Mouse (Mus musculus) T-helper 17 cell (primary cell): Measurements from ENCODE around the gene Rhbg.

Experiments
- in situ Hi-C, 2 experiments: fragments of 300-600 bp; cut with MboI, MseI; formaldehyde crosslinking; loops; 1 replicate in 1 of 2; 2 replicates in 1 of 2; pipeline ENCODE4 v1.15.1; 2025; ENCODE audit warnings: high pct_unique_total_duplicates in 2 of 2

The Rhbg gene

GRCm38 (mm10) chr3:88230262-88231047, 24.1 kb downstream of the Rhbg start:
- in situ Hi-C loops = loop anchor here in 1 of 2 experiments (5.0 kb wide), 1 partner anchor 38 kb away; no protein-coding TSS in a partner anchor

- in situ Hi-C loops = loop anchor here in 1 of 2 experiments (10.0 kb wide), 1 partner anchor 1075 kb away; no protein-coding TSS in a partner anchor
Measured at GRCm38 (mm10) chr3:88229526-88229925, 25.0 kb downstream of the Rhbg start.

DNA sequence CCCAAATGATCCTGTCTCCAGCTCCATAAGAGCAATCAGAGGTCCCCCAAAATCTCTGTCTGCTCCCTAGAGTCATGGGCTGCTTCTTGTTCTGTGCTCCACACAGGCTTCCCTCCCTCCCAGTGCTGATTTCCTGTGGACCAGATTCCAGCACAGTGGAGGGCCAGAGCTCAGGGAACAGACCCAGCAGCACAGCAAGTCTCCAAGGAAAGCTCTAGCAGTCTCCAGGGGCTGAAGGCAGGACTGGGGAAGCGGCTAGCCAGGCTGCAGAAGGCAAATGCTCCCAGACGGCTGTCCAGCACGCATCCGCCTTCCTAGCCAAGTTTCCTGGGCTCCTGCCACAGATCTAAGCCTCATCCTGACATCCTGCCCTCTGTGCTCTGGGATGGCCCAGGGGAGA, 25.6 kb downstream of the Rhbg start:
- in situ Hi-C loops = loop anchor here in 1 of 2 experiments (10.0 kb wide), 1 partner anchor 1074 kb away; no protein-coding TSS in a partner anchor

DNA sequence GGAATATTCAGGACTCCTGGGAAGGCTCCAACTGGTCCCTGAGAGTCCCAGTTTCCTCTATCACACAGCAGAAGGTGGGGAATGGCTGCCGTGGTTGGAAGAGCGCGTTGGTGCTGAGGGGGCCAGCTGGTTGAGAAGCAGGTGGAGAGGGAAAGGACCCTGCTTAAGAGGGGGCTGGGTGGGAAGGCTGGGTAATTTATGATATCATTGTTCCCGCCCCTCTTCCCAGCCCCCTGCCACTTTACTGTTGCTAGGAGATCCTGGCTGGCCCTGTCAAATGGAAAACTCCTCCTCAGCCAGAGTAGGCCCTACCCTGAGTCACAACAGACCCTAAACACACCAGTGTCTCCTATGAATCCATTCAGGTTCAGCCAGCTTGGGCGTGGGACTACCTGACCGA, 26.5 kb downstream of the Rhbg start:
- in situ Hi-C loops = loop anchor here in 1 of 2 experiments (10.0 kb wide), 1 partner anchor 1073 kb away; no protein-coding TSS in a partner anchor

GRCm38 (mm10) chr3:88227260-88227659, 27.2 kb downstream of the Rhbg start:
- in situ Hi-C loops = loop anchor here in 1 of 2 experiments (10.0 kb wide), 1 partner anchor 1072 kb away; no protein-coding TSS in a partner anchor

GRCm38 (mm10) chr3:88226101-88226845, 28.2 kb downstream of the Rhbg start:
- in situ Hi-C loops = loop anchor here in 1 of 2 experiments (10.0 kb wide), 1 partner anchor 1071 kb away; no protein-coding TSS in a partner anchor

DNA sequence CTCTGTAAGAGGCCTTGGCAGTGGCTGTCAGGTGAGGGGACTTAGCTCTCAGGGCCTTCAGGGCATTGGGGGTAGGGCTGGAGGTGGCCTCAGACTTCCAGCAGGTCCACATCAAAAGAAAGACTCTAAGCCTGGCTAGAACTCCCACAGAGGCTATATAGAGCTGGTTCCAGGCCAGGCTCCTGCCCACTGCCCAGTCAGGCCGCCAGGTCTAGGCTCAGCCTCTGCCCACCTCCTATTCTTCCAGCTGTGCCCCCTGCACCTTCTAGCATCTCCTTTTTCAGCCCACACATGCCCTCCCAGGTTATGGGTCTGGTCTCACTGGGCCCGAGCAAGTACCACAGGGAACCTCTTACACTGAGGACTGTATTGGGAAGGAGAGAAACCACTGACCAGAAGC, 29.6 kb downstream of the Rhbg start:
- in situ Hi-C loops = loop anchor here in 1 of 2 experiments (10.0 kb wide), 1 partner anchor 1070 kb away; no protein-coding TSS in a partner anchor

DNA sequence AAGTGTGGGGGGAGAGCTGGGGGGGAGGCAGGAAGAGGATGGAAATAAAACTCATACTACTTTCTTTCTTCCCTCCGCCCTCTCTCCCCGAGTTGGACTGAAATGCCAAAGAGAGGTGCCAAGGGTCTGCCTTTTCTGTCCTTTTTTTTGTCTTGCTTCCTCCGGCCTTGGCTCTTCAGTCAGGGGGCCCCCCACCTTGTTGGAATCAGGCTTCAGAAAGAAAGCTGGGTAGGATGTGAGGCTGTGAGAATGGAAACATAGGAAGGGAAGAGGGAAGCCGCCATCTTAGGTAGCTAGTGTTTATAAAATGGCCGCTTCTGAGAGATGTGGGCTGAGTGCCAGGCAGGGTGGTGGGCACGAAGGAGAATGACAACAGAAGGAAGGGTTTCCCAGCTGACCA, 32.1 kb downstream of the Rhbg start:
- in situ Hi-C loops = loop anchor here in 1 of 2 experiments (10.0 kb wide), 1 partner anchor 1068 kb away; no protein-coding TSS in a partner anchor

- in situ Hi-C loops = loop anchor here in 1 of 2 experiments (10.0 kb wide), 1 partner anchor 1067 kb away; no protein-coding TSS in a partner anchor
Measured at GRCm38 (mm10) chr3:88221519-88222390, 32.8 kb downstream of the Rhbg start.

DNA sequence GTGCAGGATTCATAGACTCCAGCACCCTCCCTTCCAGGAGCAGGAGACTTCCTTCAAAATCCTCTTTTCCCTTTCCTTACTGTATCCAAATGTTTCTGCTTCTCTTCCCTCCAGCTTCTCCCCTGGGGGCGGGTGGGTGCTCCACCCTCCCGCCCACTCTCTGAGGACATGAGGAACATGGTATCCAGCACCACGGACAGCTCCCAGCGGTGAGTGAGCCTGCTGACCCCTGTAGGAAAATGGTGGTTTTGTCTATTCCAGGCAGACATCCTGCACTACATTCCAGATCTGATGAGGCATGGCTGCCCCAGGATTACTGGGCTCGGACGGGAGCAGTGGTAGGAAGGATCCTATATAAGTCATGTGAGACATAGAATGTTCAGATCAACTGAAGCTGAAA, 33.7 kb downstream of the Rhbg start:
- in situ Hi-C loops = loop anchor here in 1 of 2 experiments (10.0 kb wide), 1 partner anchor 1066 kb away; no protein-coding TSS in a partner anchor

DNA sequence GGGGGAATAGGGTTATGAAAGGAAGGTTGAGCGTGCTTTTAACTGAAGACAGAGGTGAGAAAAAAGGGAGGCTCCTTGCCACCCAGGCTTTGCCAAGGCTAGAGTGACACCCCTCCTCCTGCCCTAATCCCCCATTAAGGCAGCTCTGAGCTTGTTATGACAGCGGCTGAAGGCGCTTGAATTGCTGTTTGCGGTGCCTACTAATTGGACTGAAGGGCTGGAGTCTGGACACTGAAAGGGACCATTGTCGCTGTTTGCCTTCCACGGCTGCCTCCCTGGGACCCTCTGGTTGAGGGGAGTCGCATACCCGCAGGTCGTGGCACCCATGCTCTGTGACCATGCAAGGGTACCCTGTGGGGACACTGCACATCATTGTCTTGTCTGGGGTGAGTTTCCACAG, 34.6 kb downstream of the Rhbg start:
- in situ Hi-C loops = loop anchor here in 1 of 2 experiments (10.0 kb wide), 1 partner anchor 1065 kb away; no protein-coding TSS in a partner anchor

GRCm38 (mm10) chr3:88217679-88218078, 36.8 kb downstream of the Rhbg start:
- in situ Hi-C loops = no loop called here

DNA sequence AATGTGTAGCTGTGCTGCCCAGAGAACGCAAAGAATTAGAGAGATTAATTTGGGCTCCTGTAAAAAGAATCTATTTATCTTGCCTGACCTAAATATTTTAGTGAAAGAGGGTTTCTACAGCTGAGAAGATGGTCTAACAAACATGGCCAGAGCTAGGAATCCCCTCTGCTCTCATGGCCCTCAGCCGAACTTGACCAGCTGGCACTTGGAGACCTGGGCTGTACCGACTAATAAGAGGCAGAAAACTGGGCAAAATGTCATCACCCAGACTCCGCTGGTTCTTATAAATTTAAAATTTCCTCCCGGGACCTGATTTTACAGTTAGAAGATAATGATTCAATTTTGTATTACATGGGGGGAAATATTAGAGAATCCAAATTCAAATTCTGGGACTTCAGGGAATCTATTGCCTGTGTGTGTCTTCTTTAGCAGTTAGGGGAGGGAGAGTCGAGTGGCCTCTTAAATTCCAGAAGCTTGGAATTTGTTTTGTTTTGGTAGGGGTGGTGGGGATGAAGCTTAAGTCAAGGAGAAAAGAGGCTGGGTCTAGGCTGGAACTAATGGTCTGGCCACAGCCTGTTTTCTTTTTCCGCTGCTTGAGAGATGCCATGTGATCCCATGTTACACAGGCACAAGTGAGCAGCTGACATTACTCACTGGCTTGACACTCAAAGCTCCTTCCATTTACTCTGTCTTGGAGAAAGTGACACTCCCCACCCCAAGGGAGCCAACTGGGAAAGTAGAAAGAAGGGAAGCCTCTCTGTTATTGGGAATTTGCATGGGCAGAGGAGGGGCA, 37.8 kb downstream of the Rhbg start:
- in situ Hi-C loops = no loop called here

DNA sequence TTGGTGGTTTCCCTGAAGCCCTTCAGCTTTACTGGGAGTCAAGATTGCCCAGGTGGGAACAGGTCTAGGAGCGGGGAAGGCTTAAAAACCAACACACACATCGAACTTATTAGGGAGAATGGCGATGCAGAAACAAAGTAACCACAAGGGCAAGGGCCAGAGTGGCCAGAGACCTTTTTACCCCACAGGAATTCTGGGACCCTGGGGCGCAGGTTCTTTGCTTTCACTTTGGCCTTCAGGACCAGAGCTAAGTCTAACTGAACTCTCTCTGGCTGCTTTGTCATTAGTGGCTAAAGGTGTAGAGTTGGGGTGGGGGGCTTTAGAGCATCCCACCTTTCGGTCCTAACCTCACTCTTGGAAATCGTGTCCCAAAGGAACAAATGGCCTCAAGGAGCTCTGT, 38.4 kb downstream of the Rhbg start:
- in situ Hi-C loops = no loop called here

- in situ Hi-C loops = no loop called here
Measured at GRCm38 (mm10) chr3:88215553-88216004, 38.9 kb downstream of the Rhbg start.

- in situ Hi-C loops = no loop called here
Measured at GRCm38 (mm10) chr3:88214971-88215552, 39.4 kb downstream of the Rhbg start.

DNA sequence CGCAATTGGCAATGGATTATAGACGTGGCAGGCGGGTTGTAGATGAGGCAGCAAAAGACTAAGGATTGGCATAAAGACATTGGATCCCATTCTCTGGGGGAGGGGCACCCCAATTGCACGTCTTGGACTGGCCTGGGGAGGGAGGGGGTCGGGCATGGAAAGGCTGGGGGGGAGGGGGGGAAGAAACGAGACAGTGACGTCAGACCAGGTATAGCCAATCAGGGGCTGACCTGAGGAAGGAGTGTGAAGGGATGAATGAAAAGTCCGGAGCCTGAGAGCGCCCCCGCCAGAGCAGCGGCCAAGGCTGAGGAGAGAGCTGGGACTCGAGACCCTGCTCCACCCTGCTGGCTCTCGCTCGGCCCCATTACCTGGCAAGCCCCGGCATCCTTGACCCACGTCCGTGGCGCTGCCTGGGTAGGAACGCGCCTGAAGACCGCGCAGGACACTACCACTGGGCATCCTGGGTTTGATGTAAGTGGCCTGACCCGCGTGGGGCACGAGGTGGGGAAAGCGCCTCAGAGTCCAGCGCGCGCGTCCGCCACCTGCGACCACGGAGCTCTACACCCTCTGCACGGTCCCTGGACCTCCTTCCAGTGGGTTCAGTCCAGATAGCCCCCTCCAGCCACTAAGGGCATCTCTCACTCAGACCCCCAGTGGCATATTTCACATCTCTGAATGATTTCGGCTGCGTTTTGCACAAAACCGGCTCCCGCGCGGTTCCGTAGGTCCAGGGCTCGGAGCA, 40.1 kb downstream of the Rhbg start:
- in situ Hi-C loops = no loop called here

DNA sequence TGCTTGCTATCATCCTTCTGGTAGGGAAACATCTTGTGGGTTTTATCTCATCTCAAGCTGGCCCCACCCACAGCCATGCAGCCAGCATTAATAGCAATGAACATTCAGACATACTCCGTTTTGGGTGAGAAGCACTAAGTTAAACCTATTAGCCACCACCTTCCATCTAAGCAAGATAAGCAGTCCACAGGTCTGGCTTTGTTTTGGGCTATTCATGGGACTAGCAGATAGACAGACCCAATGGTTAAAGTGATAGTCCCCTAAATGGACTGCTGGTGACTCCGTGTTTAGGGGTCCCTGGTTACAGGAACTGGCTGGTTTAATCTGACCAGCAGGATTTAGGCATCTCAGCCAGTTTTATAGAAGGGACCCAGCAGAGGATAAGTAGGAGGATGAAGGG, 41.5 kb downstream of the Rhbg start:
- in situ Hi-C loops = no loop called here

GRCm38 (mm10) chr3:88212356-88212755, 42.2 kb downstream of the Rhbg start:
- in situ Hi-C loops = no loop called here
